Mouse (Mus musculus): Measurements from ENCODE around the gene Pou2f2.
"Not testable (repeated sequence)": the region's sequence is repeated elsewhere in the genome, so short reads cannot be mapped to it uniquely, and the experiment has no call there.

Pou2f2 gene

DNA sequence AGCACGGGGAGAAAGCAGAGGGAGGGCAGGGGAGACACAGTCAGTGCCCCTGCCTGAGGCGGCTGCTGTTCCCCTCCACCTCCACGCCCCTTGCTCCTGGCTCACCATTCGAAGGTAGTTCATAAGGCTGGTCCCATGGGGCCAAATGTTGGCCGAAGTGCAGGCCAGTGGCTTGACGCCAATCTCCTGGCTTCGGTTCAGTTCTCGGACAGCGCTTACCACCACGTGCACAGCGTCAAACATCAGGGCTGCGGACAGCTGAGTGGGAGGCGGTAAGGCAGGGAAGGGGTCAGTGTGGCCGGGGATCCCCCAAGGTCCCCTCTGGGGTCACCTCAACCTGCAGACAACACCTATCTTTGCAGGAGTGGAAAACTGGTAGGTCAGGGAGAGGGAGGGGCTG lies 120.7 kb downstream of the Pou2f2 start:
- DNase-seq (ENCODE audit: low spot score), result no peak

DNA sequence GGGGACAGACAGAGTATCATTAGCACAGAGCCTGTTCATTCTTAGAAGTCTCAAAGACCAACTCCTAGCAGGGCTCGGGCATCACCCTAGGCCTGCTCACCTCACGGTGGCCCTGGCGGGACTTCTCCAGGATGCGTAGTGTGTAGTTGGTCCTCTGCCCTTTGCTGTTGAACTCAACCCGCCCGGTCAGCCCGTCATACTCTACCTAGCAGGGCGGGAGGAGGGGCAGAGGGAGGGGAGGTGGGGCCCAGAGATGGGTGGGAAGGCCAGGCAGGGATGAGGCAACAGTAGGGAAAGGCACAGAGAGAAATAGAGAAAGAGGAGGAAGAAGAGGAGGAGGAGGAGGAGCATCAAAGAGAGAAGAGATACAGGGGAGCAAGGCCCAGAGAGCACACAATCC lies 121.1 kb downstream of the Pou2f2 start:
- no peak for DNase-seq (ENCODE audit: low spot score)

DNA sequence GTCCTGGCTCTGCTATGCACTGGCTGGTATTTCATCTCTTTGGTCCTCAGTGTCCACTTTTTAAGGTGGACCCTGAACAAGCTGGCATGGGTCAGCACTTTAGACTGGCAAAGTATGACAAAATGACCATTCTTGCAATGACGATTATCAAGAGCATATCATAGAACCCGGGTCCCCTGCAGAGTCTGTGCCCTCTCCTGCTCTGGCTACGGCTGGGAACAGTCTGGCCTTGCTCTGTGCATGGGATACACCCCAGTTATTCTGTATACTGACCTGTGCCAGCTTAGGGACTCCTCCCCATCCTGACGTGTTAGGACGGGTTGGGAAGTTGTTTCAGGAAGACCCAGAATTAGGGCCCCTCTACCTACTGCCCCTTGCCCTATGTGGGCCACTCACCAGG lies 121.6 kb downstream of the Pou2f2 start:
- DNase-seq (ENCODE audit: low spot score), result no peak

DNA sequence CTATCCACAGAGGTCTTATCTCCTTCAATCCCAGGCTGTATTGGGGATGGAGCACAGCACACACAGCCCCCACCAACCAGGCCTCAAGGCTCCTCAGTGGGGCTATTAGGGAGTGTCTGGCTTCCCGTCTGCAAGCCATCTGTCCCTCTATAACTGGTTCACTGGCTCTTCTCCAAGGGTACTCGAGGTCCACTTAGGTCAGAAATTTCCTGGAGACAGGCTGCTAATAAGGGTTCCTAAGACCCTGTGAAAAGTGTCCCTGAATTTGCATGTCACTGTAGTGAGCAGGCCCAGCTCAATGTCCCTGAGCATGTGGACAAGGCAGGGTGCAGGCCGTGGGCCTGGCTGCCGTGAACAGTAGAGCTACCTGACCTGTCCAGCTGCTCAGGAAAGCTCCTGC lies 122.6 kb downstream of the Pou2f2 start:
- no peak for DNase-seq (ENCODE audit: low spot score)

DNA sequence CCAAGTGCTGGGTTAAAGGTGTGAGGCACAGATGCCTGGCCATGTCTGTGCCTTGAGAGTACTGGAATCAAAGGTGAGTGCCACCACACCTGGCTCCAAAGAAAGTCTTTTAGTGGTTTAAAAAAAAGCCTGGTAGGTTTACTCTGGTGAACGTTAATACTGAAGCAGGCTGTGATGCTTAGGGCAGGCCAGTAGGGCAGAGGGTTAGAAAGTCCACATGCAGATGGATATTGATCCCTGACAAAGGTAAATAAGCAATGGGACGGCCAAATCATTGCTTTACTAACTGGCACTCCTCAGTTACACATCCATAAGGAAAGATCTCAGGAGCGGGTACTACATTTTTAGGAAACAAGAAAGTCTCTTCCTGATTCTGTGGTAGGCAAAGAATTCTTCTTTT lies 126.9 kb downstream of the Pou2f2 start:
- no peak for DNase-seq (ENCODE audit: low spot score)

DNA sequence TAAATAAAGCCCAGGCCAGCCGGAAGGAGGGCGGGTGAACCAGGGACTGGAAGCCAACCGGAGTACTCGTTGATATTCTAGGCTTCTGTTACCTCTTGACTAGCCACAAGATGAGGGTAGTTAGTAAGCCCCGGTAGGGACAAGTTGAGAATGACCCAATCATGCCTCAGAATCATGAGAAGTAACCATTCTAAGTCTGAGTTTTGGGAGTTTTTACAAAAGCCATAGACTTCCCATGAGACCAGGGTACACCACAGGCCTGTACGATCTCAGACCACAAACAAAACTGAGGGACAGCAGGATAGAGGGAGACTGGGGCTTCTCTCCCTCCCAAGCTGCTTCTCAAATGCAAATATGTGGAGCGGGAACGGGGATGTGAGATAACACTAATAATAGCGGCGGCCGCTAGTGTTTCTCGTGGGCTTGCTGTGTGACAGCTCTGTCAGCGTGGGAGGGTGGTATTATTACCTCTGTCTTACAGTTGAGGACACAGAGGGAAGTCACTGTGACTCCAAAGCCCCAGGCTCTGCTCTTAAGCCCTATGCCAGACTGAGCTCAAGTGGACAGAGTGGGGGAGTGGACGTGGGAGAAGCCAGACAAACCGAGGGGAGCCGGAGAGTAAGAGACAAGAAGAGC lies 130.1 kb downstream of the Pou2f2 start:
- no peak for DNase-seq (ENCODE audit: low spot score)

DNA sequence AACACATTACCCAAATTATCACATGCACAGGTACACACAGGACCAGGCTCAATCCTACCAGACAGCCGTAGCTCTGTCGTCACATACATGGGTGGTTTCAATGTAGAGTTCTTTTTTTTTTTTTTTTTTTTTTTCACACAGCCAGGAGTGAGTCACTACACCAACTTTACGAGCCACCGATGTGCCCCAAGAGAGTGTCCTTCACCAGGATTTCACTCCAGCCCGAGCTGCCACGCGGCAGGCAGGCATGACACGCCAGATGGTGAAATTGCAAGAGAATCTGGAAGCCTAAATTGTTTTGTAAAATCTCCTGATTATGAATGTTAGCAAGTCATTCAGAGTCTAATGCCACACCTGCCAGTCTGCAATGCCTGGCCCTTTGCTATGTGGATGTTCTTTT lies 132.2 kb downstream of the Pou2f2 start:
- DNase-seq (ENCODE audit: low spot score), result no peak

DNA sequence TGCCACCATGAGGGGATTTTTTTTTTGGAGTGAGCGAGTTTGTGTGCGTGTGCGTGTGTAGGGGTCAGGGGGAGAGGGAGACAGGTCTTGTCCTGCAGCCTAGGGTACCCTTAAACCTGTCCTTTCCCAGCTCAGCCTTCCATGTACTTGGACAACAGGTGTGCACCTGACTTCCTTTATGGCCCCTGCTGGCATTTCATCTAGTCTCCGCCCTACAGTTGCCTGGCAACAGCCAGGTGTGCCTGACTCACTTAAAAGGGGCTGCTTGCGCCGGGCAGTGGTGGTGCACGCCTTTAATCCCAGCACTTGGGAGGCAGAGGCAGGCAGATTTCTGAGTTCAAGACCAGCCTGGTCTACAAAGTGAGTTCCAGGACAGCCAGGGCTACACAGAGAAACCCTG lies 134.9 kb downstream of the Pou2f2 start:
- DNase-seq (ENCODE audit: low spot score), result not testable (repeated sequence)

DNA sequence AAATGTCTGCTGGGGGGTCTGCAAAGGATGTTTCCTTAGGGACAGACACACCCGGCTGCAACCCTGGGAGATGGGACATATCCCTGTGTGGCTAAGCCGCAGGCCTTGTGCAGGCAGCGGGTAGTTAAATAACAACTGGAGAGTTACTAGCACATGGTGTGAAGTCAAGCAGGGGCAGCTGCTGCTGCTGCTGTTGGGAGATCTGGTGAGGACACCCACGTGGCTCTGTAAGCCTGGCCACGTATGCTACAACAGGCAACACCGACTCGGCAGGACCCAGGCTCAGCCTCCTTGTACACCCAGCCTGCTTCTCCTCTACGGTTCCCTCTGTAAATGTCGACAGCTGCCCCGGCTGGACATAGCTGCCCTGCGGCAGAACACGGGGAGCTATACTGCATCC lies 137.6 kb downstream of the Pou2f2 start:
- DNase-seq (ENCODE audit: low spot score), result no peak
